Mouse (Mus musculus): ENCODE measurements around the gene Col12a1. TPM values are rescaled to one million over a fixed set of nuclear protein-coding genes. Genes with fewer than 3 reads are reported as not detected.

Col12a1 gene
- polyA plus RNA-seq, 1 experiment from 2014 or later = 12.1 TPM

DNA sequence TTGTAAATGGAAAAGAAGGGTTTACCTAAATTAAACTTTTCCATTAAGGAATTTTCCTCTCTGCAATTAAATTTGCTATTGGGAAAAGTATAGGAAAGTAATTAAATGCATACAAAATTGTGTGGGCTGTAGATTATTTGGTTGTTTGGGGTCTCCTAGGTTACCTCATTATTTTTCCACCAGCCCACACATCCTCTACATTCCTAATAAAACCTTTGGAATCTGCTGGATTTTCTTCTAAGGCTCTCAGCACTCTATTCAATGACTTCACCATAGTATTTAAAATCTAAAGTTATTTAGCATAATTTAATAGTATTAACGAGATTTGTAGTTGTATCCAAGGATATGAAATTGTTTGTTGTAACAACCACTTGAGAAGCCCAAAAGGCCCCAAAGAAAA lies 120.1 kb downstream of the Col12a1 start:
- Histone ChIP-seq H3K4me3 (no peak overlapping the region), H3K27ac (replicated peaks) (no peak overlapping the region), H3K9ac (no peak overlapping the region), H3K9me3 (no peaks in the 10 kb centered on the region), H3K4me1 (replicated peaks) (peaks cover 8% of the 10 kb centered on the region), H3K36me3 (no peaks in the 10 kb centered on the region), H3K4me2 (no peak overlapping the region), H3K27me3 (0 out of 2 replicates have a peak, but pooled peaks cover under 1% of the 10 kb centered on the region)
- ATAC-seq (ENCODE audit: low read depth) = no peak
- 77% methylated on average over 1 of the region's 1 CpGs for WGBS

GRCm38 (mm10) chr9:79586415-79587195 lies 132.0 kb downstream of the Col12a1 start:
- Histone ChIP-seq H3K9me3 (no peaks in the 10 kb centered on the region), H3K9ac (no peak overlapping the region), H3K4me2 (no peak overlapping the region), H3K27ac (replicated peaks) (no peak overlapping the region), H3K4me3 (no peak overlapping the region), H3K27me3 (no peaks in the 10 kb centered on the region), H3K4me1 (replicated peaks) (no peaks in the 10 kb centered on the region), H3K36me3 (no peaks in the 10 kb centered on the region)
- WGBS = 85% methylated on average over 4 of the region's 4 CpGs
- ATAC-seq (ENCODE audit: low read depth) = no peak

DNA sequence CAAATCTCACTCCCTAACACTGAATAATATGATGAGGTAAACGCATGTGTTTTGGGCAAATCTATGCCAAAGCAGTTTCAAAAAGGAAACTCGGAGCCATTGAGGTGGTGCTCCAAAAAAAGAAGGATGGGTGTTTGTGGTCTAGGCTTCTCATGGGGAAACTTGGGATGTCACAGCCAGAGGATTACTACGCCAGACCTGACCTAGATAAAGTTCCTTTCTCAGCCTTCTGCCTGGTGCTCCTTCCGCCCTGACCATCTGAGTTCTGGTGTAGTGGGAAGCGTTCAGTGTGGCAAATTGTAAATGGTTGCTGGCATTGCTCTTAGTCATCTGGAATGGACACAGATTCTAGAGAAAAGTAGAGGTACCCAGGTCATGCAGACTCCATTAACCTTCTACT lies 151.8 kb downstream of the Col12a1 start:
- 92% methylated on average over 5 of the region's 5 CpGs for WGBS

DNA sequence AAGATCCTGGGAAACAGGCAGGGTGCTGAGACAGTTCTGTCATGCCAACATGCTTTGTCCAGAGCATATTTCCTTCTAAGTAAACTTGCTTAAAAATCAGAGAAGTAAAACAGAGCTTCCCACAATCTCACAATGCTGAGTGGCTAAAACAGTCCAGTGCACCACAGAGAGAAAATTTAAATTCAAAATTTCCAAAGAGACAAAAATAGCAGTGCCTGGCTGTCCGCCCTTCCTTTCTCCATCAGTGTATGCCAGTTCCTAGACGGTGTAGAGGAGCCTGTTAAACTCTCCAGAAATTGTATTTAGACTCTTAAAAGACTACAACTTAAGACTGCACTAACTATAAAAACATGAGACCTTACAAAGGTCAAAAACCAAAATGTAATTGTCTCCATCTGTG lies 165.3 kb downstream of the Col12a1 start:
- 90% methylated on average over 2 of the region's 2 CpGs for WGBS
- Histone ChIP-seq H3K4me3 (no peak overlapping the region), H3K9me3 (no peaks in the 10 kb centered on the region), H3K36me3 (no peaks in the 10 kb centered on the region), H3K27ac (replicated peaks) (no peak overlapping the region), H3K4me2 (no peak overlapping the region), H3K9ac (no peak overlapping the region), H3K4me1 (replicated peaks) (no peaks in the 10 kb centered on the region), H3K27me3 (no peaks in the 10 kb centered on the region)
- ATAC-seq (ENCODE audit: low read depth) = no peak

More for the DNA sequence above, 151.8 kb downstream of the Col12a1 start:
- Histone ChIP-seq H3K9me3 (no peaks in the 10 kb centered on the region), H3K27me3 (no peaks in the 10 kb centered on the region), H3K4me1 (replicated peaks) (no peaks in the 10 kb centered on the region), H3K4me3 (no peak overlapping the region), H3K9ac (no peak overlapping the region), H3K36me3 (no peaks in the 10 kb centered on the region), H3K4me2 (no peak overlapping the region), H3K27ac (replicated peaks) (no peak overlapping the region)
- ATAC-seq (ENCODE audit: low read depth) = no peak

Other genes starting within 250 kb of the Col12a1 start
- 881 and 912 TPM in 2 replicates for gene Cox7a2, start 41.0 kb upstream of the Col12a1 start, polyA plus RNA-seq (2015; fragmentation: Nextera tagmentation; extraction: Ambion mirVana)
- 111 and 122 TPM in 2 replicates for gene Tmem30a, start 74.7 kb upstream of the Col12a1 start, polyA plus RNA-seq (2015; fragmentation: Nextera tagmentation; extraction: Ambion mirVana)

Measured in neural tube, embryonic 13.5 days (tissue).